ENCODE assay signal across 10 mouse cellular contexts in the genomic region with DNA sequence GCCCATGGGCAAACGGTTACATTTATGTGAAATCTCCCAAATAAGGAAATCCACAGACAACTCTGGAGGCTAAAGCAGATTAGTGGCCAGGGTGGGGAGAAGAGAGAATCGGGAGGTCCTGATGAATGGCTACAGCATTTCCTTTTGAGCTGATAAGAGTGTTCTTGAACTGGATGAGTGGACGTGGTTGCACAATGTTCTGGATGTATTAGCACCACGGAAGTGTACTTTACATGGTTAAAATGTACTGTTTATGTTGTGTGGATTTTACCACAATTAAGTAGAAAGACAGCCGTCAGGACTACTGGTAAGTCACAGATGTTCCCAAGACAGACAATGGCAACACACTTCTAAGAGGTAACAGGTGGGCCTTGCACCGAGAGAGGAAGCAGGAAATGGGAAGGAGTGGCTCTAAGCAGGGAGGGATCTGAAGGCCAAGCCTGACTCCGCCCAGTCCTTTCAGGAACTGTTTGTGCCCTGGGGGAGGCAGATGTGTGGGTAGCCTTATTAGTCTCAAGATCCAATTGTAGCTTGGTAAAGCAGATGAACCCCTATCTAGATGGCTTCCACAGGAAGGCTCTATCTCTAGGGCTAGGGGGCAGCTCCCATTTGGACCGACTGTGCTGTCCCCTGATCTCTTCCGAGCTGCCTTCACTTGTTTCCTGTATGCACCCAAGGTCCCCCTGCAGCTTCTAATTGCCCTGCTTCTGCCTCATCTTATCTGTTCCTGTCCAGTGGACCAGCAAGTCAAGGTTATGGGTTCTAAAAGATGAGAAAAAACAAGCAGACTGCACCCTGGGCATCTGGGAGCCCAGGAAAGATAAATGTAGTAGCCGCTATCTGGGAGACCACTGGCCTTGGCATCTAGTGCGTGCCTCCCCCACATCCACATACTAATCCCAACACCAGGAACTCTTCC. TPM values are rescaled to one million over a fixed set of nuclear protein-coding genes. Genes with fewer than 3 reads are reported as not detected.
DNase-seq lines count a peak whose midpoint lies in the region; ATAC-seq and TF ChIP-seq lines count a peak whose summit lies in the region.
"Had no signal": no experiment of that assay in that cellular context is flagged by ENCODE, and none has a peak within 500 bp of the region (broad histone marks: within the 10 kb centered on the region; RNA-seq: fewer than 3 reads in every experiment).

No protein-coding gene starts in this region.

- 74% methylated on average over 11 of the region's 11 CpGs for WGBS in forebrain, embryonic 14.5 days

- peak; percentile 58; the same call in 1 of the 2 replicates for ATAC-seq in common myeloid progenitor, adult 5-6 weeks (replicated peaks; ENCODE audit: low read depth, poor library complexity, severe bottlenecking)
- no peak for ATAC-seq in forebrain, embryonic 14.5 days

- H3K9me3 ChIP-seq in forebrain, embryonic 14.5 days (replicated peaks; ENCODE audit: control insufficient read depth, low read length) = no peaks in the 10 kb centered on the region
- H3K9me3 ChIP-seq: limb, embryonic 12.5 days; midbrain, embryonic 10.5 days had no signal

- H3K4me1 ChIP-seq in forebrain, embryonic 14.5 days (ENCODE audit: control insufficient read depth, insufficient read depth, low read length) = peaks cover 4% of the 10 kb centered on the region; the same call in 1 of the 2 replicates
- H3K4me1 ChIP-seq: limb, embryonic 12.5 days had no signal

- no peaks in the 10 kb centered on the region for H3K27me3 ChIP-seq in forebrain, embryonic 14.5 days (replicated peaks; ENCODE audit: control insufficient read depth, insufficient read depth, low read length)
- H3K27me3 ChIP-seq: limb, embryonic 12.5 days had no signal

- TF ChIP-seq CTCF in layer of hippocampus, adult 2 months (conservative IDR thresholded peaks at IDR 0.05) = no peak

- peak overlapping the region; percentile 54 for H3K27ac ChIP-seq in layer of hippocampus, adult 2 months
- no peak overlapping the region for H3K27ac ChIP-seq in forebrain, embryonic 14.5 days (ENCODE audit: low read depth, low read length)
- H3K27ac ChIP-seq: limb, embryonic 12.5 days had no signal

- no peak overlapping the region for H3K9ac ChIP-seq in forebrain, embryonic 14.5 days (ENCODE audit: low read length)
- H3K9ac ChIP-seq: limb, embryonic 12.5 days had no signal

- no peak for DNase-seq in layer of hippocampus, adult 2 months (ENCODE audit: low spot score in 2 of 2)
- DNase-seq in layer of hippocampus, adult 9-11 months = no peak
- DNase-seq in lung, postnatal 14 days = peak; percentile 53
- peak; percentile 13 to 16 for DNase-seq in thymus, postnatal 10 days (ENCODE audit: low spot score in 2 of 2)
- DNase-seq in embryo, embryonic 11 days = no peak
- no peak for DNase-seq in urinary bladder, postnatal 10 days (ENCODE audit: low spot score)
- DNase-seq in forebrain, embryonic 14.5 days (ENCODE audit: low spot score) = no peak

- no peak overlapping the region for H3K4me2 ChIP-seq in forebrain, embryonic 14.5 days (ENCODE audit: low read length)
- H3K4me2 ChIP-seq: limb, embryonic 12.5 days had no signal

- no peaks in the 10 kb centered on the region for H3K36me3 ChIP-seq in forebrain, embryonic 14.5 days (ENCODE audit: control insufficient read depth, insufficient read depth, low read length)
- H3K36me3 ChIP-seq: limb, embryonic 12.5 days; midbrain, embryonic 10.5 days had no signal

- H3K4me3 ChIP-seq in layer of hippocampus, adult 2 months = no peak overlapping the region
- no peak overlapping the region for H3K4me3 ChIP-seq in forebrain, embryonic 14.5 days (ENCODE audit: low read depth, low read length)
- H3K4me3 ChIP-seq: limb, embryonic 12.5 days; midbrain, embryonic 10.5 days had no signal

RNA-seq across cellular contexts. Expression of a gene that starts 57.3 kb away (rescaled TPM):
- total RNA-seq in layer of hippocampus, adult 2 months (2021) = 100 to 1,000 TPM; 124 to 134 TPM
- total RNA-seq in common myeloid progenitor, adult 5-6 weeks (2017) = 2.2 and 5.3 TPM in 2 replicates
- 12.6 and 14.3 TPM in 2 replicates for polyA plus RNA-seq in forebrain, embryonic 14.5 days (2014; fragmentation: Nextera tagmentation; extraction: Ambion mirVana)

Comparison
In these comparisons a context has a peak if more than half of its experiments do, and no peak if none do; other contexts are left out.
1. DNase-seq: peak in lung, postnatal 14 days (single experiment) and thymus, postnatal 10 days (2 of 2); none in layer of hippocampus, adult 2 months (0 of 2), layer of hippocampus, adult 9-11 months (single experiment), embryo, embryonic 11 days (single experiment), urinary bladder, postnatal 10 days (single experiment) and forebrain, embryonic 14.5 days (single experiment).
2. RNA of a gene that starts 57.3 kb away (total RNA-seq): 124 to 134 TPM in layer of hippocampus, adult 2 months; 2.2 to 5.3 TPM in common myeloid progenitor, adult 5-6 weeks; every median in the first group is over 10 times any median in the second.